Comparison of ENCODE assay signal across 10 mouse cellular contexts in the genomic region with DNA sequence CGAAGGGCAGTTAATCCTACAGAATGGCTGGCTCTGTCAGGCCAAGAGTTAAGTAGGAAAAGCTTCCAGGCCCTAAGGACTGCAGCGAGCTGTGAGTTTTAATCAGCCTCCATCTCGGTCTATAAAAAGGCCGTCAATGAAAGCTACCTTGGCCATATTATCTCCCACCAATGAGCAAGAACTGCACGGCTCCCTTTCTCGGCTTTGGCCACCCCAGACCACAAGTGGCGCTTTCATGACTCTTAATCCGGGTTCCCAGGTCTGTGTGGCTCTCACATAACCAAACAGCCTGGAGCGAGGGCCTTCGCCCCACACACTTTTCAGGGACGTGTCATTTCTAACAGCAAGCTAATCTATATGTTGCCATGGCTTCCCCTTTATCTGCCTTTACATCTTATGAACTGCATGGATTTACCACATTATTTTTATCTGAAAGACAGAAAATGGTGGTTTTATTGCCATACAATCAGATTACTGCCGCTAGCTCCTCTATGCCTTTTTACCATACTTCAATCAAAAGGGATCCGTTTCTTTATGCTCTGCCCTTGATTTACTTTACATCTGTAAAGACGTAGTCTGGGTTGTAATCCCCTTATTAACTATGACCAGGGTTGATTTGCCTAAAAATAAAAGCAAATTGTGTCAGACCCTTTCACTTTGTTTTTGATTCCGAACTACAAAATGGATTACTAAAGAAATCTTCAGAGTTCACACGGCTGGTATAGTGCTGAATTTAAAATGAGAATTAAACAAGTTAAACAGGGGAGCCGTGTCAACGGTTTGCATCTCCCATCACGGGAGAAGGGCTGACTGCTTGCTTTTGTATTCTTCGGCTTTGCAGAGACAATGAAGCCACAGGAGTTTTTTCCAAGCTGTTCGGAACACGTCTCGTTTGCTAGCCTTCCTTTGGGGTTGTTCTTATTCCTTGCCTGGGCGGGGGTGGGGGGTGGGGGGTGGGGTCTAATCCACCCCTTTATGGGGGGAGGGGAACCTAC. TPM values are rescaled to one million over a fixed set of nuclear protein-coding genes. Genes with fewer than 3 reads are reported as not detected.
A peak's percentile ranks its signal among the peaks of the same experiment; 100 is the strongest.
DNase-seq lines count a peak whose midpoint lies in the region; ATAC-seq and TF ChIP-seq lines count a peak whose summit lies in the region.
"Had no signal": no experiment of that assay in that cellular context is flagged by ENCODE, and none has a peak within 500 bp of the region (broad histone marks: within the 10 kb centered on the region; RNA-seq: fewer than 3 reads in every experiment).

No protein-coding gene starts in this region.

- H3K4me1 ChIP-seq in kidney, embryonic 15.5 days, result peaks cover 50% of the 10 kb centered on the region
- peaks cover 73% of the 10 kb centered on the region for H3K4me1 ChIP-seq in hindbrain, embryonic 15.5 days (replicated peaks)
- peaks cover 43% of the 10 kb centered on the region for H3K4me1 ChIP-seq in neural tube, embryonic 11.5 days (ENCODE audit: control insufficient read depth, insufficient read depth, low read length)
- H3K4me1 ChIP-seq in cerebellum, adult 2 months (ENCODE audit: control insufficient read depth, insufficient read depth, low read length), result 0 out of 2 replicates have a peak, but pooled peaks cover 4% of the 10 kb centered on the region

- ATAC-seq in kidney, embryonic 15.5 days (replicated peaks; ENCODE audit: low FRiP score), result no peak
- no peak for ATAC-seq in hindbrain, embryonic 15.5 days (ENCODE audit: low FRiP score, low read depth)
- ATAC-seq in neural tube, embryonic 11.5 days (ENCODE audit: insufficient read depth, low FRiP score, low TSS enrichment), result peak; percentile 11; the same call in 1 of the 2 replicates

- 0 out of 2 replicates have a peak overlapping the region, but pooled peaks have one; percentile 1 for H3K9ac ChIP-seq in kidney, embryonic 15.5 days
- peak overlapping the region; percentile 32 for H3K9ac ChIP-seq in hindbrain, embryonic 15.5 days
- H3K9ac ChIP-seq in neural tube, embryonic 11.5 days (ENCODE audit: low read length), result no peak overlapping the region

- no peak for TF ChIP-seq POLR2A in cerebellum, adult 2 months (IDR thresholded peaks at IDR 0.05; ENCODE audit: borderline replicate concordance, insufficient read depth, low read length)

- TF ChIP-seq CTCF in cerebellum, adult 2 months (IDR thresholded peaks at IDR 0.05; ENCODE audit: borderline replicate concordance, insufficient read depth, low read depth, low read length), result no peak

- H3K27ac ChIP-seq in kidney, embryonic 15.5 days, result no peak overlapping the region
- H3K27ac ChIP-seq in hindbrain, embryonic 15.5 days (replicated peaks), result peak overlapping the region; percentile 77
- H3K27ac ChIP-seq in neural tube, embryonic 11.5 days (ENCODE audit: low read depth, low read length), result peak overlapping the region; percentile 35; the same call in 1 of the 2 replicates
- H3K27ac ChIP-seq in cerebellum, adult 2 months (ENCODE audit: insufficient read depth, low read length), result no peak overlapping the region

- no peaks in the 10 kb centered on the region for H3K9me3 ChIP-seq in kidney, embryonic 15.5 days (replicated peaks)
- H3K9me3 ChIP-seq in hindbrain, embryonic 15.5 days, result no peaks in the 10 kb centered on the region
- H3K9me3 ChIP-seq in neural tube, embryonic 11.5 days (ENCODE audit: control insufficient read depth, low read length), result no peaks in the 10 kb centered on the region

- no peaks in the 10 kb centered on the region for H3K27me3 ChIP-seq in kidney, embryonic 15.5 days
- H3K27me3 ChIP-seq in hindbrain, embryonic 15.5 days, result no peaks in the 10 kb centered on the region
- no peaks in the 10 kb centered on the region for H3K27me3 ChIP-seq in neural tube, embryonic 11.5 days (ENCODE audit: control insufficient read depth, insufficient read depth, low read length)
- H3K27me3 ChIP-seq in cerebellum, adult 2 months (ENCODE audit: control insufficient read depth, insufficient read depth, low read length), result no peaks in the 10 kb centered on the region

- 0 out of 2 replicates have a peak, but pooled peaks cover 3% of the 10 kb centered on the region for H3K36me3 ChIP-seq in kidney, embryonic 15.5 days
- H3K36me3 ChIP-seq in hindbrain, embryonic 15.5 days, result no peaks in the 10 kb centered on the region
- no peaks in the 10 kb centered on the region for H3K36me3 ChIP-seq in neural tube, embryonic 11.5 days (ENCODE audit: control insufficient read depth, insufficient read depth, low read length)

- H3K4me3 ChIP-seq in kidney, embryonic 15.5 days (replicated peaks), result peak overlapping the region; percentile 86
- H3K4me3 ChIP-seq in hindbrain, embryonic 15.5 days, result peak overlapping the region; percentile 87
- H3K4me3 ChIP-seq in neural tube, embryonic 11.5 days (ENCODE audit: low read depth, low read length), result peak overlapping the region; percentile 98
- no peak overlapping the region for H3K4me3 ChIP-seq in cerebellum, adult 2 months (replicated peaks; ENCODE audit: insufficient read depth, low read depth, low read length)

- peak overlapping the region; percentile 83 for H3K4me2 ChIP-seq in kidney, embryonic 15.5 days
- peak overlapping the region; percentile 93 for H3K4me2 ChIP-seq in hindbrain, embryonic 15.5 days
- H3K4me2 ChIP-seq in neural tube, embryonic 11.5 days (ENCODE audit: low read depth), result peak overlapping the region; percentile 87

- no peak for DNase-seq in kidney, postnatal 10 days
- DNase-seq in embryo, embryonic 11 days, result peak; percentile 73
- peak; percentile 59 for DNase-seq in neural tube, embryonic 11.5 days (ENCODE audit: low spot score)
- no peak for DNase-seq in spleen, postnatal 10 days (ENCODE audit: low spot score in 2 of 2)
- no peak for DNase-seq in cerebellum, adult 2 months
- no peak for DNase-seq in urinary bladder, postnatal 36 days (ENCODE audit: low spot score in 2 of 2)
- DNase-seq: cerebellum, postnatal 25 days; kidney, adult 18-20 months had no signal

- 46% methylated on average over 24 of the region's 24 CpGs for WGBS in kidney, embryonic 15.5 days
- 9% methylated on average over 24 of the region's 24 CpGs for WGBS in hindbrain, embryonic 15.5 days
- WGBS in neural tube, embryonic 11.5 days, result 11% methylated on average over 24 of the region's 24 CpGs
- 81% methylated on average over 24 of the region's 24 CpGs for WGBS in cerebellum, adult 2 months

RNA-seq across cellular contexts. Expression of a gene that starts 5.4 kb away (rescaled TPM):
- 26.2 TPM in 2 replicates for polyA plus RNA-seq in kidney, embryonic 15.5 days (2015; fragmentation: Nextera tagmentation; extraction: Ambion mirVana)
- 17.8 and 21.5 TPM in 2 replicates for polyA plus RNA-seq in hindbrain, embryonic 15.5 days (2015; fragmentation: Nextera tagmentation; extraction: Ambion mirVana)
- polyA plus RNA-seq in neural tube, embryonic 11.5 days (2014; fragmentation: Nextera tagmentation; extraction: Ambion mirVana), result 37.9 and 39.0 TPM in 2 replicates
- 14.3 and 15.7 TPM in 2 replicates for polyA plus RNA-seq in cerebellum, adult 2 months (2012; rRNA removed)

RNA-seq across cellular contexts. Expression of a gene that starts 34.7 kb away (rescaled TPM):
- polyA plus RNA-seq in kidney, embryonic 15.5 days (2015; fragmentation: Nextera tagmentation; extraction: Ambion mirVana), result 146 and 152 TPM in 2 replicates
- 149 and 154 TPM in 2 replicates for polyA plus RNA-seq in hindbrain, embryonic 15.5 days (2015; fragmentation: Nextera tagmentation; extraction: Ambion mirVana)
- 135 and 144 TPM in 2 replicates for polyA plus RNA-seq in neural tube, embryonic 11.5 days (2014; fragmentation: Nextera tagmentation; extraction: Ambion mirVana)
- 106 and 109 TPM in 2 replicates for polyA plus RNA-seq in cerebellum, adult 2 months (2012; rRNA removed)

Comparison
In these comparisons a context has a peak if more than half of its experiments do, and no peak if none do; other contexts are left out.
1. H3K27ac ChIP-seq: peak in hindbrain, embryonic 15.5 days (single experiment) and neural tube, embryonic 11.5 days (single experiment); none in kidney, embryonic 15.5 days (single experiment) and cerebellum, adult 2 months (single experiment).
2. DNase-seq: peak in embryo, embryonic 11 days (single experiment) and neural tube, embryonic 11.5 days (single experiment); none in kidney, postnatal 10 days (single experiment), spleen, postnatal 10 days (0 of 2), cerebellum, adult 2 months (0 of 2) and urinary bladder, postnatal 36 days (0 of 2).
3. Peak in every context shown above with its lines, with median percentiles within 50 percentile points of each other: H3K4me2 ChIP-seq.